17 mouse cellular contexts compared by ENCODE assay signal in genomic region chr19:46186611-46187010, GRCm38 (mm10). TPM values are rescaled to one million over a fixed set of nuclear protein-coding genes. Genes with fewer than 3 reads are reported as not detected.
A peak's percentile ranks its signal among the peaks of the same experiment; 100 is the strongest.
DNase-seq lines count a peak whose midpoint lies in the region; ATAC-seq and TF ChIP-seq lines count a peak whose summit lies in the region.
"Had no signal": no experiment of that assay in that cellular context is flagged by ENCODE, and none has a peak within 500 bp of the region (broad histone marks: within the 10 kb centered on the region; RNA-seq: fewer than 3 reads in every experiment).

No protein-coding gene starts in this region.

- DNase-seq in lung, postnatal 4 days: no peak
- peak; percentile 63 to 71 for DNase-seq in gastrocnemius, adult 8-10 months (ENCODE audit: low spot score in 2 of 2)
- DNase-seq in heart, postnatal 0 days (ENCODE audit: low spot score): peak; percentile 44
- peak; percentile 55 for DNase-seq in mesoderm, embryonic 11.5 days (ENCODE audit: low read depth, low spot score)
- no peak for DNase-seq in cerebellum, adult 18-20 months
- no peak for DNase-seq in left cerebral cortex, postnatal 4 days
- DNase-seq in cerebellum, postnatal 25 days: no peak
- DNase-seq: adrenal gland, adult 2 months had no signal

- WGBS in lung, embryonic 15.5 days: 18% methylated on average over 3 of the region's 3 CpGs
- under 1% methylated on average over 3 of the region's 3 CpGs for WGBS in heart, postnatal 0 days

- H3K27me3 ChIP-seq in lung, embryonic 15.5 days: no peaks in the 10 kb centered on the region
- no peaks in the 10 kb centered on the region for H3K27me3 ChIP-seq in heart, postnatal 0 days (ENCODE audit: control insufficient read depth, insufficient read depth, low read length)
- H3K27me3 ChIP-seq: hindbrain, embryonic 15.5 days had no signal

- intact Hi-C loops in left cerebral cortex, postnatal 4 days (cut with DNase I): no loop called here

- no peak overlapping the region for H3K4me3 ChIP-seq in lung, embryonic 15.5 days
- H3K4me3 ChIP-seq in heart, postnatal 0 days (ENCODE audit: low read depth, low read length): no peak overlapping the region
- H3K4me3 ChIP-seq: hindbrain, embryonic 15.5 days had no signal

- TF ChIP-seq CTCF in heart, postnatal 0 days (IDR thresholded peaks at IDR 0.05; ENCODE audit: low read depth): no peak

- no peak for ATAC-seq in lung, embryonic 15.5 days (ENCODE audit: borderline replicate concordance, extremely low read depth, low FRiP score, low TSS enrichment)
- peak; percentile 68 for ATAC-seq in heart, postnatal 0 days (ENCODE audit: insufficient read depth, low read depth)
- ATAC-seq: forebrain, embryonic 14.5 days had no signal

- H3K9me3 ChIP-seq in lung, embryonic 15.5 days: no peaks in the 10 kb centered on the region
- no peaks in the 10 kb centered on the region for H3K9me3 ChIP-seq in heart, postnatal 0 days (replicated peaks; ENCODE audit: control insufficient read depth, low read length)
- H3K9me3 ChIP-seq: G1E; hindbrain, embryonic 15.5 days had no signal

- 0 out of 2 replicates have a peak, but pooled peaks cover 4% of the 10 kb centered on the region for H3K36me3 ChIP-seq in lung, embryonic 15.5 days
- 0 out of 2 replicates have a peak, but pooled peaks cover 8% of the 10 kb centered on the region for H3K36me3 ChIP-seq in heart, postnatal 0 days (replicated peaks; ENCODE audit: control insufficient read depth, insufficient read depth, low read length)

- no peak overlapping the region; the same call in 1 of the 2 replicates for H3K4me2 ChIP-seq in lung, embryonic 15.5 days
- H3K4me2 ChIP-seq in heart, postnatal 0 days (ENCODE audit: low read depth, low read length): peak overlapping the region; percentile 40
- H3K4me2 ChIP-seq: hindbrain, embryonic 15.5 days had no signal

- no peaks in the 10 kb centered on the region for H3K4me1 ChIP-seq in lung, embryonic 15.5 days
- peaks cover 8% of the 10 kb centered on the region; the same call in 1 of the 2 replicates for H3K4me1 ChIP-seq in heart, postnatal 0 days (ENCODE audit: control insufficient read depth, insufficient read depth)

- 0 out of 2 replicates have a peak overlapping the region, but pooled peaks have one; percentile 11 for H3K27ac ChIP-seq in lung, embryonic 15.5 days
- peak overlapping the region; percentile 74 for H3K27ac ChIP-seq in heart, postnatal 0 days (ENCODE audit: low read depth)
- H3K27ac ChIP-seq: hindbrain, embryonic 15.5 days; macrophage had no signal

- TF ChIP-seq EP300 in heart, postnatal 0 days (IDR thresholded peaks at IDR 0.05; ENCODE audit: low read depth): no peak

- no peak overlapping the region for H3K9ac ChIP-seq in lung, embryonic 15.5 days
- no peak overlapping the region for H3K9ac ChIP-seq in heart, postnatal 0 days (replicated peaks; ENCODE audit: low read depth, low read length)
- H3K9ac ChIP-seq: hindbrain, embryonic 15.5 days had no signal

RNA-seq across cellular contexts. Expression of gene Gbf1, which starts 34.3 kb away (rescaled TPM):
- 62.4 and 65.0 TPM in 2 replicates for polyA plus RNA-seq in lung, embryonic 15.5 days (2015; fragmentation: Nextera tagmentation; extraction: Ambion mirVana)
- 10 to 100 TPM; 39.3 to 52.2 (median 46.2) TPM for total RNA-seq in gastrocnemius, adult 8-10 months (2022)
- total RNA-seq in heart, postnatal 0 days (2014; rRNA removed; ENCODE audit: low replicate concordance): 39.7 and 46.8 TPM in 2 replicates
- 27.5 and 29.0 TPM in 2 replicates for polyA plus RNA-seq in heart, postnatal 0 days (2015; fragmentation: Nextera tagmentation; extraction: Ambion mirVana)
- 100 to 1,000 TPM; 101 to 106 TPM for total RNA-seq in left cerebral cortex, postnatal 4 days (2021)

RNA-seq across cellular contexts. Expression of gene Pitx3, which starts 38.5 kb away (rescaled TPM):
- 0.39 and 0.53 TPM in 2 replicates for polyA plus RNA-seq in lung, embryonic 15.5 days (2015; fragmentation: Nextera tagmentation; extraction: Ambion mirVana)
- 1 to 10 TPM; 1.8 to 8.3 (median 5.1) TPM for total RNA-seq in gastrocnemius, adult 8-10 months (2022)
- total RNA-seq in heart, postnatal 0 days (2014; rRNA removed; ENCODE audit: low replicate concordance): not detected in 2 replicates
- not detected in 2 replicates for polyA plus RNA-seq in heart, postnatal 0 days (2015; fragmentation: Nextera tagmentation; extraction: Ambion mirVana)
- total RNA-seq in left cerebral cortex, postnatal 4 days (2021): not detected
- total RNA-seq: adrenal gland, adult 2 months; common myeloid progenitor, adult 5-6 weeks; G1E; left cerebral cortex, postnatal 10 days had no signal
- polyA plus RNA-seq: adrenal gland, adult 2 months; forebrain, embryonic 14.5 days; G1E; macrophage; neural tube, embryonic 14.5 days; spleen, adult 2 months had no signal

RNA-seq across cellular contexts. Expression of gene Elovl3, which starts 54.9 kb away (rescaled TPM):
- not detected in 2 replicates for polyA plus RNA-seq in lung, embryonic 15.5 days (2015; fragmentation: Nextera tagmentation; extraction: Ambion mirVana)
- not detected for total RNA-seq in gastrocnemius, adult 8-10 months (2022)
- not detected in 2 replicates for total RNA-seq in heart, postnatal 0 days (2014; rRNA removed; ENCODE audit: low replicate concordance)
- polyA plus RNA-seq in heart, postnatal 0 days (2015; fragmentation: Nextera tagmentation; extraction: Ambion mirVana): not detected in 2 replicates
- total RNA-seq in left cerebral cortex, postnatal 4 days (2021): not detected
- total RNA-seq: common myeloid progenitor, adult 5-6 weeks; G1E; left cerebral cortex, postnatal 10 days had no signal
- polyA plus RNA-seq: forebrain, embryonic 14.5 days; G1E; macrophage; neural tube, embryonic 14.5 days; spleen, adult 2 months had no signal

Comparison
In these comparisons a context has a peak if more than half of its experiments do, and no peak if none do; other contexts are left out.
1. DNase-seq: peak in gastrocnemius, adult 8-10 months (2 of 2), heart, postnatal 0 days (single experiment) and mesoderm, embryonic 11.5 days (single experiment); none in lung, postnatal 4 days (0 of 2), cerebellum, adult 18-20 months (0 of 2), left cerebral cortex, postnatal 4 days (single experiment) and cerebellum, postnatal 25 days (0 of 2).